Mouse (Mus musculus) heart, postnatal 0 days (tissue): ENCODE measurements around the gene Prr5l. TPM values are rescaled to one million over a fixed set of nuclear protein-coding genes. Genes with fewer than 3 reads are reported as not detected.
A peak's percentile ranks its signal among the peaks of the same experiment; 100 is the strongest.

ENCODE experiments used
- ATAC-seq: fragments of 200-750 bp; cut with Nextera tagmentation; 2 replicates; pipeline ENCODE4 v1.8.0; 2017; ENCODE audit warnings: low read depth, moderate number of reproducible peaks, moderate library complexity; ENCODE audit not compliant: insufficient read depth
- DNase-seq: peaks from one replicate; pipeline ENCODE4 v3.0.0-alpha.2; 2016; ENCODE audit warnings: low spot score
- H3K27ac ChIP-seq: fragments of 300-500 bp; sonication (generic); 2 replicates; pipeline ENCODE4 v1.5.1; 2014; ENCODE audit warnings: low read depth, mild to moderate bottlenecking
- H3K27me3 ChIP-seq: fragments of 300-500 bp; sonication (generic); 2 replicates; pipeline ENCODE4 v1.6.1; 2014; ENCODE audit warnings: low read length, mixed read lengths; ENCODE audit not compliant: control insufficient read depth, insufficient read depth
- H3K36me3 ChIP-seq: fragments of 300-500 bp; sonication (generic); replicated peaks from 2 replicates; pipeline ENCODE4 v1.6.1; 2014; ENCODE audit warnings: low read length, mixed read lengths; ENCODE audit not compliant: control insufficient read depth, insufficient read depth
- H3K4me1 ChIP-seq: fragments of 300-500 bp; sonication (generic); 2 replicates; pipeline ENCODE4 v1.6.1; 2014; ENCODE audit warnings: antibody characterized with exemption; ENCODE audit not compliant: control insufficient read depth, insufficient read depth
- H3K4me2 ChIP-seq: fragments of 300-500 bp; sonication (generic); 2 replicates; pipeline ENCODE4 v1.6.1; 2014; ENCODE audit warnings: low read depth, mild to moderate bottlenecking, low read length, moderate library complexity
- H3K4me3 ChIP-seq: fragments of 300-500 bp; sonication (generic); 2 replicates; pipeline ENCODE4 v1.5.1; 2014; ENCODE audit warnings: low read depth, low read length
- H3K9ac ChIP-seq: fragments of 300-500 bp; sonication (generic); replicated peaks from 2 replicates; pipeline ENCODE4 v1.6.1; 2014; ENCODE audit warnings: low read depth, low read length, mixed read lengths
- H3K9me3 ChIP-seq: fragments of 300-500 bp; sonication (generic); replicated peaks from 2 replicates; pipeline ENCODE4 v1.6.1; 2016; ENCODE audit warnings: low read length; ENCODE audit not compliant: control insufficient read depth
- CTCF ChIP-seq: IDR thresholded peaks from 2 replicates; pipeline ENCODE4 v1.5.1; 2016; ENCODE audit warnings: antibody characterized with exemption, control low read depth, low read depth
- EP300 ChIP-seq: IDR thresholded peaks from 2 replicates; pipeline ENCODE4 v1.6.1; 2016; ENCODE audit warnings: antibody characterized with exemption, low read depth
- WGBS: fragments of 180-500 bp; shearing (Covaris S2); extraction: QIAGEN DNeasy Blood & Tissue Kit; methylation state at CpG from one replicate; pipeline ENCODE4 v1.1.7; 2014; 5-methylcytosine and 5-hydroxymethylcytosine counted together
- polyA plus RNA-seq: library from polyadenylated mRNA; unstranded; fragments of >200 nt; fragmentation: Nextera tagmentation; extraction: Ambion mirVana; gene quantifications from 2 replicates; pipeline ENCODE4 v1.2.1, GENCODE M21; 2015
- total RNA-seq: library from RNA; depleted of rRNA; stranded (reverse); fragments of >200 nt; gene quantifications from 2 replicates; pipeline ENCODE4 v1.2.3, GENCODE M21; 2014; ENCODE audit warnings: low replicate concordance

The Prr5l gene
- total and polyA plus RNA-seq, 2 experiments from 2014 or later = 2.9 to 16.1 TPM

GRCm38 (mm10) chr2:101797166-101797900 lies 85.5 kb downstream of the Prr5l start:
- Histone ChIP-seq H3K36me3 (no peaks in the 10 kb centered on the region), H3K9ac (peak overlapping the region; percentile 56), H3K9me3 (no peaks in the 10 kb centered on the region), H3K4me1 (peaks cover 10% of the 10 kb centered on the region), H3K4me2 (peak overlapping the region; percentile 86), H3K27ac (peak overlapping the region; percentile 58), H3K27me3 (no peaks in the 10 kb centered on the region; the same call in 1 of the 2 replicates), H3K4me3 (peak overlapping the region; percentile 60)
- WGBS = under 1% methylated on average over 48 of the region's 49 CpGs
- DNase-seq (peak; percentile 65), ATAC-seq (peak; percentile 40)
- TF ChIP-seq CTCF (no peak), EP300 (no peak)

DNA sequence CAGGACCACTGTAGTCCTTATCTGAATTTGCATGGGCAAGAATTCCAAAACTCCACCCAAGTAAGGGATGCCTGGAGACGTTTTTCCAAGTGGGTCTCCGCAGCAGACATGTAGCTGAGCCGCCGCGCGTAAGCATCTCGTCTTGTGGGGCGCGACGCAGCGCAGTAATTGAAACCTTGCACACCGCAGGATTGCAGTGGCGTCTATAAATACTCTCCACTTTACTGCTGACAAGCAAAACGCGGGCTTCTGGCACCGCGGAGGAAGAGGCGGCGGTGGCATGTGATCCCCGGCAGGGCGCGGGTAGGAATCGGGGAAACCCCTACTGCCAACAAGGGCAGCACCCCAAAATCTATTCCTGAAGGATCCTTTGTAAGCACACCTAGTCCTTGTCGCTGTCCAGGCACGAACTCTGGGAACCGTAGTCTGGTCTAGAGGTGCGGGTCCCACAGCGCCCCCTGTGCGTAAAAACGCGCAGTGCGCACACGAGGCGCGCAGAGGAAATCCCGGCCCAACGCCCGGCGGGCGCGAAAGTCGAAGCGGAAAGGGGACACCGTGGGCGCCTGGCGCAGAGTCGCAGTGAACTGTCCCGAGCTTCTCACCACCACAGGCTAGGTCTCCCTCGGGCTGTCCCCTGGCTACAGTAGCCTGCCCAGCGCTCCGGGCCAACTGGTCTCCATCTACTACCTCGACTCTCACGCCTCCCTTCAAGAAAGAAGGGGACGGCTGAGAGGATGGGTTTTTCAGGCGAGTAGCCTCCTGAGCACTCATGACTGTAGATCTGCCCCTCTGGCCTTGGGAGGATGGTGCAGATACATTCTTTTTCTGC lies 86.3 kb downstream of the Prr5l start:
- peak; percentile 62 for DNase-seq
- H3K9ac ChIP-seq = peak overlapping the region; percentile 56
- WGBS = 2% methylated on average over 55 of the region's 55 CpGs
- H3K4me2 ChIP-seq = peak overlapping the region; percentile 86
- peak; percentile 76 for ATAC-seq
- peak overlapping the region; percentile 60 for H3K4me3 ChIP-seq
- H3K4me1 ChIP-seq = peaks cover 10% of the 10 kb centered on the region
- H3K36me3 ChIP-seq = no peaks in the 10 kb centered on the region
- H3K27me3 ChIP-seq = no peaks in the 10 kb centered on the region; the same call in 1 of the 2 replicates
- TF ChIP-seq EP300 (no peak), CTCF (peak; percentile 77)
- peak overlapping the region; percentile 58 for H3K27ac ChIP-seq
- no peaks in the 10 kb centered on the region for H3K9me3 ChIP-seq

- Histone ChIP-seq H3K9me3 (no peaks in the 10 kb centered on the region), H3K4me2 (no peak overlapping the region), H3K36me3 (no peaks in the 10 kb centered on the region), H3K27me3 (no peaks in the 10 kb centered on the region; the same call in 1 of the 2 replicates), H3K27ac (no peak overlapping the region), H3K9ac (no peak overlapping the region), H3K4me3 (no peak overlapping the region), H3K4me1 (peaks cover 10% of the 10 kb centered on the region)
- TF ChIP-seq CTCF (no peak), EP300 (no peak)
- DNase-seq (no peak), ATAC-seq (no peak)
- WGBS = 63% methylated on average over 4 of the region's 4 CpGs
These were observed 90.7 kb downstream of the Prr5l start for GRCm38 (mm10) chr2:101792130-101792529.

- TF ChIP-seq EP300 (no peak), CTCF (no peak)
- Histone ChIP-seq H3K9me3 (no peaks in the 10 kb centered on the region), H3K9ac (no peak overlapping the region), H3K36me3 (no peaks in the 10 kb centered on the region), H3K4me3 (no peak overlapping the region), H3K27me3 (no peaks in the 10 kb centered on the region), H3K4me1 (0 out of 2 replicates have a peak, but pooled peaks cover 3% of the 10 kb centered on the region), H3K27ac (no peak overlapping the region), H3K4me2 (no peak overlapping the region)
- 68% methylated on average over 5 of the region's 5 CpGs for WGBS
- ATAC-seq = no peak
- DNase-seq = no peak
These were observed 99.6 kb downstream of the Prr5l start for GRCm38 (mm10) chr2:101783255-101783654.

- DNase-seq (no peak), ATAC-seq (no peak)
- 0 out of 2 replicates have a peak, but pooled peaks cover 3% of the 10 kb centered on the region for H3K4me1 ChIP-seq
- no peaks in the 10 kb centered on the region for H3K9me3 ChIP-seq
- H3K36me3 ChIP-seq = no peaks in the 10 kb centered on the region
- 72% methylated on average over 4 of the region's 4 CpGs for WGBS
- H3K4me2 ChIP-seq = no peak overlapping the region
- TF ChIP-seq EP300 = no peak
- no peak for TF ChIP-seq CTCF
- H3K9ac ChIP-seq = no peak overlapping the region
- H3K27ac ChIP-seq = no peak overlapping the region
- no peak overlapping the region for H3K4me3 ChIP-seq
- no peaks in the 10 kb centered on the region for H3K27me3 ChIP-seq
These were observed 101.5 kb downstream of the Prr5l start for GRCm38 (mm10) chr2:101781357-101781777.
